ENCODE assay signal across 8 mouse cellular contexts in the genomic region with DNA sequence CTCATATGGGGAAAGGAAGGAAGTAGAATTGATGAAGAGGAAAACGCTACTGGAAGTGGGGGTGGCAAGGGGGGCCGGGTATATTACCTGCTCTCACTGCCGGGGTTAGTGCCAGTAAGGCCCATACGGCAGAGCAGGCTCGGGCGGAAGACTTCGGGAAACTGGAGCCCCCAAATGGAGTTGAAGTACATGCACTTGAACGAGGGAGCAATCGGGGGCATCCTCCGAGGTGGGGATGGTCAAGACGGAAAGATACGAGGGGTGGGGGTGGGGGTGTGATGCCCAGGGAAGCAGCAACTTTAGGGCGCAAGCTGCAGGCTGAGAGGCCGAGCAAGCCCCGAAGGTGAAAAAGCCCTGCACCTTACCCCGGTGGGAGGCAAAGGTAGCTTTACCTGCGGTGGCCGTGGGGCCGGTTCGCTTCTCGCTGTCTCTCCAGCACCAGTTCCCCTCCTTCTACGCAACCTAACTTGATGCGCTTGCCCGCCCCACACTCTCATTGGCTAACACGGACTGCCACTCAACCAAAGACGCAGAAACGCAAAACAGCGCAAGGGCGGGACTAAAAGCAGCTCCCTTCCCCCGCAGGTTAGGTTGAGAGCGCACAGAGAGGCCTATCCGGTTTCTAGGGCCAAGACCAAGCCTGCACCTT. TPM values are rescaled to one million over a fixed set of nuclear protein-coding genes. Genes with fewer than 3 reads are reported as not detected.
DNase-seq lines count a peak whose midpoint lies in the region; ATAC-seq and TF ChIP-seq lines count a peak whose summit lies in the region.

No protein-coding gene starts in this region.

- H3K9ac ChIP-seq in embryonic facial prominence, embryonic 14.5 days (ENCODE audit: low read depth, low read length), result peak overlapping the region; percentile 82
- peak overlapping the region; percentile 64 for H3K9ac ChIP-seq in heart, adult 2 months (ENCODE audit: low read depth, low read length)
- H3K9ac ChIP-seq in limb, embryonic 13.5 days, result peak overlapping the region; percentile 85
- peak overlapping the region; percentile 86 for H3K9ac ChIP-seq in midbrain, embryonic 16.5 days (ENCODE audit: low read depth, low read length)

- TF ChIP-seq POLR2A in heart, adult 2 months (IDR thresholded peaks at IDR 0.05; ENCODE audit: insufficient read depth, low read depth, low read length), result peak; percentile 68

- peak overlapping the region; percentile 82 for H3K27ac ChIP-seq in embryonic facial prominence, embryonic 14.5 days (replicated peaks; ENCODE audit: low read depth, low read length)
- peak overlapping the region; percentile 66 for H3K27ac ChIP-seq in heart, adult 2 months
- peak overlapping the region; percentile 52; the same call in 1 of the 2 replicates for H3K27ac ChIP-seq in limb, embryonic 13.5 days
- peak overlapping the region; percentile 76 for H3K27ac ChIP-seq in midbrain, embryonic 16.5 days (ENCODE audit: low read length)

- under 1% methylated on average over 32 of the region's 32 CpGs for WGBS in embryonic facial prominence, embryonic 14.5 days
- WGBS in heart, adult 2 months, result under 1% methylated on average over 32 of the region's 32 CpGs
- under 1% methylated on average over 32 of the region's 32 CpGs for WGBS in limb, embryonic 13.5 days
- under 1% methylated on average over 32 of the region's 32 CpGs for WGBS in midbrain, embryonic 16.5 days

- peak; percentile 64; the same call in 1 of the 2 replicates for TF ChIP-seq EP300 in heart, adult 2 months (IDR thresholded peaks at IDR 0.05; ENCODE audit: insufficient read depth, low read depth, low read length)

- peaks cover 8% of the 10 kb centered on the region; the same call in 1 of the 2 replicates for H3K36me3 ChIP-seq in embryonic facial prominence, embryonic 14.5 days (ENCODE audit: control insufficient read depth, insufficient read depth, low read length)
- peaks cover 4% of the 10 kb centered on the region for H3K36me3 ChIP-seq in heart, adult 2 months (ENCODE audit: control insufficient read depth, insufficient read depth, low read length)
- peaks cover 4% of the 10 kb centered on the region; the same call in 1 of the 2 replicates for H3K36me3 ChIP-seq in limb, embryonic 13.5 days
- no peaks in the 10 kb centered on the region; the same call in 1 of the 2 replicates for H3K36me3 ChIP-seq in midbrain, embryonic 16.5 days (ENCODE audit: control insufficient read depth, insufficient read depth, low read length)

- H3K79me2 ChIP-seq in heart, adult 2 months (replicated peaks; ENCODE audit: control insufficient read depth, insufficient read depth, low read length), result peaks cover 5% of the 10 kb centered on the region

- intact Hi-C loops in heart, adult 2 months (cut with DNase I), result loop anchor here (1.0 to 5.0 kb wide), 4 partner anchors 13 to 63 kb away; partner anchors contain the start of genes Chd8, Mettl3 and Supt16

- TF ChIP-seq CTCF in heart, adult 2 months (IDR thresholded peaks at IDR 0.05), result no peak

- H3K4me1 ChIP-seq in embryonic facial prominence, embryonic 14.5 days (ENCODE audit: control insufficient read depth, insufficient read depth, low read length), result peaks cover 3% of the 10 kb centered on the region; the same call in 1 of the 2 replicates
- H3K4me1 ChIP-seq in heart, adult 2 months (ENCODE audit: control insufficient read depth, insufficient read depth, low read length), result peaks cover 1% of the 10 kb centered on the region
- H3K4me1 ChIP-seq in limb, embryonic 13.5 days, result peaks cover 15% of the 10 kb centered on the region
- H3K4me1 ChIP-seq in midbrain, embryonic 16.5 days (ENCODE audit: control insufficient read depth, insufficient read depth, low read length), result peaks cover 13% of the 10 kb centered on the region

- peak; percentile 100 for ATAC-seq in embryonic facial prominence, embryonic 14.5 days (ENCODE audit: low read depth)
- ATAC-seq in limb, embryonic 13.5 days (ENCODE audit: low FRiP score, low read depth), result peak; percentile 100
- ATAC-seq in midbrain, embryonic 16.5 days, result peak; percentile 99

- no peaks in the 10 kb centered on the region for H3K27me3 ChIP-seq in embryonic facial prominence, embryonic 14.5 days (replicated peaks; ENCODE audit: control insufficient read depth, insufficient read depth, low read length)
- H3K27me3 ChIP-seq in heart, adult 2 months (ENCODE audit: control insufficient read depth, insufficient read depth, low read length), result no peaks in the 10 kb centered on the region
- no peaks in the 10 kb centered on the region for H3K27me3 ChIP-seq in limb, embryonic 13.5 days
- H3K27me3 ChIP-seq in midbrain, embryonic 16.5 days (ENCODE audit: control insufficient read depth, insufficient read depth, low read depth, low read length), result no peaks in the 10 kb centered on the region

- DNase-seq in 3T3-L1 (ENCODE audit: low read depth, low spot score), result peak; percentile 100
- peak; percentile 97 to 99 for DNase-seq in adrenal gland, postnatal 4 days (ENCODE audit: low spot score in 2 of 2)
- DNase-seq in embryonic facial prominence, embryonic 14.5 days (ENCODE audit: low spot score), result peak; percentile 99
- peak; percentile 98 to 100 for DNase-seq in heart, adult 2 months
- peak; percentile 99 for DNase-seq in kidney, adult 8-10 months
- peak; percentile 100 for DNase-seq in spleen, postnatal 10 days (ENCODE audit: low spot score in 2 of 2)

- peak overlapping the region; percentile 87 for H3K4me2 ChIP-seq in embryonic facial prominence, embryonic 14.5 days (ENCODE audit: low read depth, low read length)
- peak overlapping the region; percentile 79 for H3K4me2 ChIP-seq in limb, embryonic 13.5 days (replicated peaks)
- H3K4me2 ChIP-seq in midbrain, embryonic 16.5 days (ENCODE audit: low read length), result peak overlapping the region; percentile 93

- peak overlapping the region; percentile 78 for H3K4me3 ChIP-seq in embryonic facial prominence, embryonic 14.5 days (ENCODE audit: low read depth, low read length)
- peak overlapping the region; percentile 59 for H3K4me3 ChIP-seq in heart, adult 2 months
- H3K4me3 ChIP-seq in limb, embryonic 13.5 days, result peak overlapping the region; percentile 75
- peak overlapping the region; percentile 76 for H3K4me3 ChIP-seq in midbrain, embryonic 16.5 days (ENCODE audit: low read depth, low read length)

- no peaks in the 10 kb centered on the region for H3K9me3 ChIP-seq in embryonic facial prominence, embryonic 14.5 days (ENCODE audit: control insufficient read depth, low read length)
- no peaks in the 10 kb centered on the region for H3K9me3 ChIP-seq in limb, embryonic 13.5 days
- no peaks in the 10 kb centered on the region for H3K9me3 ChIP-seq in midbrain, embryonic 16.5 days (replicated peaks; ENCODE audit: control insufficient read depth, low read length, poor library complexity, severe bottlenecking)

RNA-seq across cellular contexts. Expression of gene Chd8, which starts 13.4 kb away (rescaled TPM):
- total RNA-seq in adrenal gland, postnatal 4 days (2021), result 100 to 1,000 TPM; 153 to 165 TPM
- 35.5 and 42.9 TPM in 2 replicates for polyA plus RNA-seq in embryonic facial prominence, embryonic 14.5 days (2014; fragmentation: Nextera tagmentation; extraction: Ambion mirVana)
- 10 to 100 TPM; 36.7 to 45.2 TPM for total RNA-seq in heart, adult 2 months (2021)
- polyA plus RNA-seq in heart, adult 2 months (2012; rRNA removed), result 14.3 and 21.0 TPM in 2 replicates
- 36.6 and 50.3 TPM in 2 replicates for polyA plus RNA-seq in limb, embryonic 13.5 days (2015; fragmentation: Nextera tagmentation; extraction: Ambion mirVana)
- polyA plus RNA-seq in midbrain, embryonic 16.5 days (2015; fragmentation: Nextera tagmentation; extraction: Ambion mirVana), result 43.1 and 45.5 TPM in 2 replicates

RNA-seq across cellular contexts. Expression of gene Tox4, which starts 34.8 kb away (rescaled TPM):
- total RNA-seq in adrenal gland, postnatal 4 days (2021), result 10 to 100 TPM; 61.8 to 62.0 TPM
- 36.9 and 38.5 TPM in 2 replicates for polyA plus RNA-seq in embryonic facial prominence, embryonic 14.5 days (2014; fragmentation: Nextera tagmentation; extraction: Ambion mirVana)
- total RNA-seq in heart, adult 2 months (2021), result 10 to 100 TPM; 32.8 to 37.5 TPM
- polyA plus RNA-seq in heart, adult 2 months (2012; rRNA removed), result 23.3 and 41.1 TPM in 2 replicates
- 47.9 and 48.2 TPM in 2 replicates for polyA plus RNA-seq in limb, embryonic 13.5 days (2015; fragmentation: Nextera tagmentation; extraction: Ambion mirVana)
- polyA plus RNA-seq in midbrain, embryonic 16.5 days (2015; fragmentation: Nextera tagmentation; extraction: Ambion mirVana), result 51.8 and 55.6 TPM in 2 replicates

RNA-seq across cellular contexts. Expression of gene Rab2b, which starts 35.2 kb away (rescaled TPM):
- 10 to 100 TPM; 38.9 to 39.8 TPM for total RNA-seq in adrenal gland, postnatal 4 days (2021)
- polyA plus RNA-seq in embryonic facial prominence, embryonic 14.5 days (2014; fragmentation: Nextera tagmentation; extraction: Ambion mirVana), result 17.3 and 19.9 TPM in 2 replicates
- 1 to 10 TPM; 4.8 to 5.2 TPM for total RNA-seq in heart, adult 2 months (2021)
- polyA plus RNA-seq in heart, adult 2 months (2012; rRNA removed), result 6.9 and 10.1 TPM in 2 replicates
- polyA plus RNA-seq in limb, embryonic 13.5 days (2015; fragmentation: Nextera tagmentation; extraction: Ambion mirVana), result 25.9 and 30.4 TPM in 2 replicates
- polyA plus RNA-seq in midbrain, embryonic 16.5 days (2015; fragmentation: Nextera tagmentation; extraction: Ambion mirVana), result 62.5 and 65.9 TPM in 2 replicates

RNA-seq across cellular contexts. Expression of gene Supt16, which starts 46.9 kb away (rescaled TPM):
- total RNA-seq in adrenal gland, postnatal 4 days (2021), result 10 to 100 TPM; 76.4 to 86.7 TPM
- polyA plus RNA-seq in embryonic facial prominence, embryonic 14.5 days (2014; fragmentation: Nextera tagmentation; extraction: Ambion mirVana), result 48.7 and 60.0 TPM in 2 replicates
- total RNA-seq in heart, adult 2 months (2021), result 10 to 100 TPM; 23.9 to 24.7 TPM
- polyA plus RNA-seq in heart, adult 2 months (2012; rRNA removed), result 5.3 and 8.8 TPM in 2 replicates
- 72.3 and 74.0 TPM in 2 replicates for polyA plus RNA-seq in limb, embryonic 13.5 days (2015; fragmentation: Nextera tagmentation; extraction: Ambion mirVana)
- 38.0 and 46.6 TPM in 2 replicates for polyA plus RNA-seq in midbrain, embryonic 16.5 days (2015; fragmentation: Nextera tagmentation; extraction: Ambion mirVana)

Comparison
In these comparisons a context has a peak if more than half of its experiments do, and no peak if none do; other contexts are left out.
1. Peak in every context shown above with its lines: DNase-seq, ATAC-seq, H3K4me3 ChIP-seq and H3K27ac ChIP-seq.